Mouse (Mus musculus) brain, embryonic 18.5 days (tissue): Measurements from ENCODE around the gene Gfm1.

ENCODE experiments used
- DNase-seq: peaks from one replicate; pipeline ENCODE4 v3.0.0-alpha.2; 2012; ENCODE audit warnings: low read depth, low spot score

The Gfm1 gene

GRCm38 (mm10) chr3:67429999-67430380 is at the start of gene Gfm1:
Gene Gfm1, plus strand, starts transcription at chr3:67430096.
- peak; percentile 80 for DNase-seq

- no peak for DNase-seq
These were observed 428 bp upstream of the Gfm1 start for GRCm38 (mm10) chr3:67429338-67429998.

DNA sequence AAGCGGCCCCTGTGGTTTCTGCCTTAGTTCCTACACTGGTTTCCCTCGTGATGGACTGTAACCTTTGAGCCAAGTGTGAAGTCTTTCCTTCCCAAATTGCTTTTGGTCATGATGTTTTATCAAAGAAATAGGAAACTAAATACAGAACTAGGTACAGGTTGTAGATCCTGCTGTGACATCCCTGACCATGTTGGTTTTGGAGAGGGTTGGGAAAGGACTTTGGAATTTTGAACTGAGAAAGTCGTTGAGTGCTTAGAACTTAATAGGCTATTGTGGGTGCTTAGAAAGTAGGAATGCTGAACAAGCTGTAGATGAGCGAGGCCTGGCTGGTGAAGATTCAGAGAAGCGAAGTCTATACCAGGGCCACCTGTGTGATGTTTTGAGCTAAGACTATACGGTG is 4.1 kb downstream of the Gfm1 start:
- no peak for DNase-seq

GRCm38 (mm10) chr3:67447143-67447542 is 17.2 kb downstream of the Gfm1 start:
- DNase-seq, result no peak

DNA sequence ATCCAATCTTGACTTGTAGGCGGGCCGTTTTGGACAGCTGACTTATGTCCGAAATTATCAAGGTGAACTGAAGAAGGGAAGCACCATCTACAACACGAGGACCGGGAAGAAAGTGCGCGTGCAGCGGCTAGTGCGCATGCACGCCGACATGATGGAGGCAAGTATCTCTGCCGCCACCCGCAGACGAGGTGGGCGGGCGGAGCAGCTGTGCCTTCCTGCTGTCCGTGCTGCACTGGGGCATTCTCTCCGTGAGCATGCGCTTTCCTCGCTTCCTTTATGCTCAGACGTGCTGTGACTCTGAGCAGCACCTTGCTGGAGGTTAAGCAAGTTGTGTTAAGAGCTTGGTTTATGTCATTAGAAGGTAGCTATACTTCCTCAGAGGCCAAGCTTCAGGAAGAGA is 19.8 kb downstream of the Gfm1 start:
- DNase-seq, result no peak

DNA sequence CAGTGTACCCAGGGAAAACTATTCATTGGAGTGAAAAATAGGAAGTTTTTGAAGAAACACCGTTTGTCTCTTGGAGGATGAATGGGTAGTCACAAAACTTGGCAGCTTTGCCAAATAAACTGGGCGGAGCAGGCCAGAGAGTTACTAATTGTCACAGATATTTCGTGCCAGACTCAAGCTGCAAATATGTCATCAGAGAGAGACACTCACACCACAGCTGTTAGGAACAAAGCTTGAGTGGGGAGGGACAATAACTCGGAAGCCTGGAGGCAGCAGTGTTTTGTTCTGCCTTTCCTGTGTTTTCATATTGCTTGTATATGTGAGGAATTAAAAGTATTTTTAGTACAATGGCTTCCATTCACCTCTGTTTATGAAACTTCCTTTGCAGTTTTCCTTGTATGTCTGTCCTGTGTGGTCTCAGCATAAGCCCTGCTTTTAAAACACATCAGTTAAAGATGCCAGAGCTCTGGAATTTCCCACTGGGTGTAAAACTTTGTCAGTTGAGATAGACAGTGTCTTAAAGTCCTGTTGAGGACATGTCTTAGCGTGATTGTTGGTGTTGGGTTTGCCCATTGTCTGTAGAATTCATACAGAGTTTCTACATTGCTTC is 20.8 kb downstream of the Gfm1 start:
- DNase-seq, result no peak

GRCm38 (mm10) chr3:67459881-67460280 is 30.0 kb downstream of the Gfm1 start:
- no peak for DNase-seq

DNA sequence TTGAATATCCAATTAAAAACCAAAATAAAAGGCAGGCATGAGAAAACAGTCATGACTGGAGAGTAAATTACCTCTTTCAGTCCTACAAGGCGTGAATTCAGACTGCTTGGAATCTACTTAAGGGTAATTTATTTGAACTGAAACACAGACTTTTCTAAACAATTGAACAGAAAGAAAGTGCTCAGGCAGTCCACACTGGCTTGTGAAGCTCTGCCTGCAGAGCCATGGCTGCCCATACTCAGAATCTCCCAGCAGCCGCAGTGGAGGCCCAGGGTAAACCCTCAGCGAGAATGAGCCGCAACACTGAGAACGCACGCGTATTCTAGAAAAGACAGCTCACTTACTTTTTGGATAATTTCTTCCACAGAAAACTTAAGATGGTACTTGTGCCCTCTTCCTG is 32.1 kb downstream of the Gfm1 start:
- DNase-seq, result no peak

DNA sequence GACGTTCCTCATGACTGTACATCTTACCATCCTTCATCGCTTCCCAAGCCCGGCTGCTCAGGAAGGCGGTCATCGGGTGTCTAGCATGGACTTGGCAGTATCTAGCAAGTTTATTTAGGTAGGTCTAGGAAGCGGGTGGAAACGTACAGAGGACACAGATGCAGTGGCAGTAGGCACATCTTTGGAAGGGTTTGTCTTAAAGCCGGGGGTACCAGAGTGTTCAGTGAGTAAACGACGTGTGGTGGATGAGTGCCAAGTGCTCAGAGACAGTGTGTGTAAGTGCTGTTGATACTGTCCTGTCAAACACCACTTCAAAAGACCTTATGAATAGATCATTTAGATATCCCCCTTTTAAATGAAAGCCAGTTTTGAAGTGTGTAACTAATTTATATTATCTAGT is 32.7 kb downstream of the Gfm1 start:
- DNase-seq, result no peak

DNA sequence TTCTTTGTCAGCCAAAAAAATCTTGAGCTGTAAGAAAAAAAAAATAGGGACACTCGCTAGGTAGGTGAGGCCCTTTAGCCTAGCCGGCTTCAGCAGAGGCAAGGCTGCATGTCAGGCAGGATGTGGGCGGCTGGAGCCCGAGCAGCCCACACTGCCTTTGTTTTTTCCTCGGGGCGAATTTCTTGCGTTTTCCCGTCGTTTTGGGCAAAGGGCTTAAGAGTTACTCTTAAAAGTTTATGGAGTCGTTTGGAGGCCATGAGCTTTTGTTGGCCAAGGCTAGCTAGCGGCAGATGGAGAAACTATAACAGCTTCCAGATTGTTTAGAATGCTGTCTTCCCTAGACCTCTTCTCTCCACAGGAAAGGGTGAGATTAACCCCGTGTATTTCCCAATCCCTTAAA is 33.1 kb downstream of the Gfm1 start:
- no peak for DNase-seq

GRCm38 (mm10) chr3:67463450-67464372 is 33.8 kb downstream of the Gfm1 start, which contains the start of gene Lxn:
Gene Lxn, minus strand, starts transcription at chr3:67463926.
- DNase-seq, result no peak

DNA sequence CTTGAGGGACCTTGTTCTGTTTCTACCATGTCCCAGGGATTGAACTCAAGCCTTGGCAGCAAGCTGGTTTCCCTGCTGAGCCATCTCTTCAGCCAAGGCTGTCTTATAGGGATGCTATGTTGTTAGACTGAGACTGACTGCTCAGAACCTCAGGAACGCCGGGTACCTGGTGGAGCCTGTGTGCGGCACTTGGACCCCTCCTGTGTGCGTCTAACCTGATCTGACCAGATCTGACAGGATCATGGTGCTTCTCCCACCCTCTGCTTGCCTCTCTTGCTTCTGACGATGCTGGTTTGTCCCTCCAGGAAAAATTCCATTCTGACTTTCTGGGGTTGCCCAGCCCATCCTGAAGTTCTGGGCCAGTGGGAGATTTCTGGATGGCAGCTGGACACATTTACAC is 36.7 kb downstream of the Gfm1 start:
- DNase-seq, result no peak

GRCm38 (mm10) chr3:67467281-67467680 is 37.4 kb downstream of the Gfm1 start:
- DNase-seq, result no peak

GRCm38 (mm10) chr3:67471408-67472127 is 41.7 kb downstream of the Gfm1 start:
- no peak for DNase-seq

GRCm38 (mm10) chr3:67473438-67473837 is 43.5 kb downstream of the Gfm1 start:
- DNase-seq, result no peak

GRCm38 (mm10) chr3:67479806-67480205 is 49.9 kb downstream of the Gfm1 start:
- no peak for DNase-seq

- no peak for DNase-seq
These were observed 52.5 kb downstream of the Gfm1 start for GRCm38 (mm10) chr3:67482400-67482799.

- DNase-seq, result no peak
These were observed 55.3 kb downstream of the Gfm1 start for GRCm38 (mm10) chr3:67485233-67485632.

- no peak for DNase-seq
These were observed 60.3 kb downstream of the Gfm1 start for GRCm38 (mm10) chr3:67490156-67490555.

DNA sequence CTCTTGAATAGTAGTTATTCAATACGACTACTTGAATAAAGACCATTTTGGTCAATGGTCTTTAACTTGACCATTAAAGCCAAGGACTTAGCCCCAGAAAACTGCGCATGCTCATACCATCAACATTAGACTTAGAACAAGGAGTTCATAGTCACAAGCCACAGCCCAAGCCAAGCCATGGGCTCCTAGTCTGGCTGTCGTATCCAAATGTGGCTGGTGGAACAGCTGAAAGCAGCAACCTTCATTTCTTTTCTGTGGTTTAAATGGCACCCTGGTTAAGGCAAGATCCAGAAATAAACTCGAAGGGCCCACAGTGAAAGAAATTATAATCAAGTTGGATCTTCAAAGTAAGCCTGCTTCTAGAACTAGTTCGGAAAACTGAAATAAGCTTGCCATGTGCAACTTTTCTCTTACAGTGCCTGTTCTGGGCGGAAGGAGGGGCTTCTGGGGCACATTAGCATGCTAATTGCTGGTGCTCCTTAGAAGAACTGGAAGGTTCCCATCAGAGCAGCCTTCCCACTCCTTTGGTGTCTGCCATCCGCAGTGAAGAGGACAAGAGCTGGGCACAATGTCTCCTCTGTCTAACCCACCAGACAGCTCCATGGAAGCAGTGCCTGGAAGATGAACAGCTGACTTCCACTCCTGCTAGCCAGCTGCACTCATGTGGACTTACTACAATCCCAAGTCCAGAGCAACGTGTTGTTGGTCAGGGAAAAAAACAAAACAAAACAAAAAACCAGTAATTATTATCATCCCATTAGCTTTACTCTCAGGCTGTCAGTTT is 62.4 kb downstream of the Gfm1 start:
- no peak for DNase-seq

GRCm38 (mm10) chr3:67493132-67493531 is 63.2 kb downstream of the Gfm1 start:
- no peak for DNase-seq
